Mouse (Mus musculus) left cerebral cortex, adult 18-20 months (tissue): ENCODE measurements around the gene Bmt2. TPM values are rescaled to one million over a fixed set of nuclear protein-coding genes. Genes with fewer than 3 reads are reported as not detected.

Experiments used
- DNase-seq, 2 experiments: peaks; one replicate each; pipeline ENCODE4 v3.0.0; 2021 to 2022; ENCODE audit warnings: low spot score in 2 of 2, mixed read lengths in 1 of 2
- long read RNA-seq, 2 experiments: library from polyadenylated mRNA; stranded (forward); transcript quantifications; one replicate each; pipeline ENCODE4 v2.0.0; 2021
- total RNA-seq, 2 experiments: library from RNA; stranded (reverse); gene quantifications; 2 replicates each; pipeline ENCODE4 v1.2.3; 2021

Gene Bmt2
- total RNA-seq = 10 to 100 TPM; 24.5 to 29.2 TPM
- long read RNA-seq, experiment 1, full-length matches to known transcripts = 32 of 39 reads
- long read RNA-seq, experiment 1, partial matches to known transcripts = 5 of 39 reads
- long read RNA-seq, experiment 1, other reads (novel, unspliced or antisense) = 2 of 39 reads
- long read RNA-seq, experiment 2, full-length matches to known transcripts = 20 of 22 reads
- long read RNA-seq, experiment 2, partial matches to known transcripts = 0 of 22 reads
- long read RNA-seq, experiment 2, other reads (novel, unspliced or antisense) = 2 of 22 reads

- peak; percentile 99 for DNase-seq
These were observed at the start of gene Bmt2 for GRCm38 (mm10) chr6:13677818-13678282. TSS of gene Bmt2 (minus strand) at chr6:13677966.

- DNase-seq = no peak
These were observed 44.4 kb upstream of the Bmt2 start for GRCm38 (mm10) chr6:13722166-13722565.

- DNase-seq = no peak
These were observed 37.1 kb upstream of the Bmt2 start for GRCm38 (mm10) chr6:13714867-13715266.

- no peak for DNase-seq
These were observed 19.1 kb upstream of the Bmt2 start for GRCm38 (mm10) chr6:13696882-13697281.

- no peak for DNase-seq
These were observed 17.5 kb upstream of the Bmt2 start for GRCm38 (mm10) chr6:13695103-13695845.

GRCm38 (mm10) chr6:13691657-13692294 is 14.0 kb upstream of the Bmt2 start:
- no peak for DNase-seq

GRCm38 (mm10) chr6:13690398-13690797 is 12.6 kb upstream of the Bmt2 start:
- no peak for DNase-seq

GRCm38 (mm10) chr6:13683929-13684595 is 6.3 kb upstream of the Bmt2 start:
- no peak for DNase-seq

- no peak for DNase-seq
These were observed 583 bp upstream of the Bmt2 start for GRCm38 (mm10) chr6:13678349-13678748.

GRCm38 (mm10) chr6:13677141-13677761 is 515 bp downstream of the Bmt2 start:
- DNase-seq = peak; percentile 29 to 59

GRCm38 (mm10) chr6:13676196-13676595 is 1.6 kb downstream of the Bmt2 start:
- DNase-seq = no peak

GRCm38 (mm10) chr6:13674600-13675305 is 3.0 kb downstream of the Bmt2 start:
- DNase-seq = no peak

- no peak for DNase-seq
These were observed 12.1 kb downstream of the Bmt2 start for GRCm38 (mm10) chr6:13665646-13666045.

- DNase-seq = no peak
These were observed 19.8 kb downstream of the Bmt2 start for GRCm38 (mm10) chr6:13658016-13658415.

- no peak for DNase-seq
These were observed 23.7 kb downstream of the Bmt2 start for GRCm38 (mm10) chr6:13654081-13654480.

GRCm38 (mm10) chr6:13652284-13652683 is 25.5 kb downstream of the Bmt2 start:
- no peak for DNase-seq

- DNase-seq = no peak
These were observed 26.9 kb downstream of the Bmt2 start for GRCm38 (mm10) chr6:13650854-13651253.

- DNase-seq = no peak
These were observed 29.5 kb downstream of the Bmt2 start for GRCm38 (mm10) chr6:13648305-13648704.

- DNase-seq = no peak
These were observed 41.2 kb downstream of the Bmt2 start for GRCm38 (mm10) chr6:13636582-13636989.

- no peak for DNase-seq
These were observed 45.2 kb downstream of the Bmt2 start for GRCm38 (mm10) chr6:13632571-13632970.
